Mouse (Mus musculus): ENCODE data around the gene Tenm1. TPM values are rescaled to one million over a fixed set of nuclear protein-coding genes. Genes with fewer than 3 reads are reported as not detected.

The Tenm1 gene
- polyA plus RNA-seq, 1 experiment from 2014 or later: 18.5 TPM

- Histone ChIP-seq H3K4me1 (no peaks in the 10 kb centered on the region), H3K27ac (replicated peaks) (no peak overlapping the region), H3K27me3 (no peaks in the 10 kb centered on the region), H3K4me3 (no peak overlapping the region), H3K9ac (replicated peaks) (no peak overlapping the region), H3K9me3 (no peaks in the 10 kb centered on the region), H3K36me3 (no peaks in the 10 kb centered on the region), H3K4me2 (replicated peaks) (no peak overlapping the region)
- 51% methylated on average over 3 of the region's 3 CpGs for WGBS
- peak; percentile 72; the same call in 1 of the 2 replicates for ATAC-seq (replicated peaks)
Measured at GRCm38 (mm10) chrX:42718078-42718785, 710.7 kb downstream of the Tenm1 start.

DNA sequence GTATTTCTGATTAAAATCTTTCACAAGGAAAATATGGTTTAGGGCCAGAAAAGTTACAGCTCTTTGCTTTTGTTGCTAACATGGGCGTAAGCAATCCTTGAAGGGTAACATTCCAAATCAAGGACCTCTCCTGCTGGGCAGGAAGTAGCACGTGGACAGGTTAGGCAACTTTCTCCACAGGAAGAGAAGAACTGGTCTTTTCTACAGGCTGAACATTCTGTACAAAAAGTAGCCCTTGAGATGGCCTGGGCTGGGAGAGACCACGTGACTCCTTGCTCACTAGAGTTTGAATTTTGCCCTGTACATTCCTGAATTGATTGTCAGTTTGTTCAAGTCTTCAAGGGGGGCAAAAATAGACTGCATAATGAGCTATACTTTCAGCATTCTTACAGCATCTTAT, 728.6 kb downstream of the Tenm1 start:
- WGBS: 64% methylated on average over 3 of the region's 3 CpGs
- ATAC-seq (replicated peaks): no peak
- no peak overlapping the region for H3K4me2 ChIP-seq (replicated peaks)

DNA sequence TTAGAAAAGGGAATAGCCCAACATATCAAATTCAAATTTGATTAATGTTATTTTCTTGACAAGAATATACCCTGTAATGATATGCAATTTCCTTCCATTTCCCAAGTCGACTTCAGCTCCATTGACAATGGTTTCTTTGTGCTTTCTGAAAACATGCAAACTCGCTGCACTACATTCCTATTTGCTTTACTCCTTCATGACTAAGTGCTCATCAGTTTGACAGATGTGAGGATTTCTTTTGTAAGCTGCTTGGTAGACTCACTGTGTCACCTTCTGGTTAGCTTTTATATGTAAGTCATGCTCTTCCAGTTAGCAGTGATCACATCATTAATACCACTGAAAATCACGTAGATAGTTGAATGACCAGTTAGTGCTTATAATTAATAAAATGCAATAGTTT, 781.8 kb downstream of the Tenm1 start:
- no peak for ATAC-seq (replicated peaks)
- 44% methylated on average over 3 of the region's 3 CpGs for WGBS
- no peaks in the 10 kb centered on the region for H3K4me1 ChIP-seq
- H3K9me3 ChIP-seq: no peaks in the 10 kb centered on the region
- H3K4me3 ChIP-seq: no peak overlapping the region
- no peaks in the 10 kb centered on the region for H3K36me3 ChIP-seq
- no peak overlapping the region for H3K9ac ChIP-seq (replicated peaks)
- no peak overlapping the region for H3K27ac ChIP-seq (replicated peaks)
- H3K4me2 ChIP-seq (replicated peaks): no peak overlapping the region
- H3K27me3 ChIP-seq: no peaks in the 10 kb centered on the region

More for the DNA sequence above, 728.6 kb downstream of the Tenm1 start:
- H3K36me3 ChIP-seq: no peaks in the 10 kb centered on the region
- no peak overlapping the region for H3K4me3 ChIP-seq
- H3K9ac ChIP-seq (replicated peaks): no peak overlapping the region
- no peak overlapping the region for H3K27ac ChIP-seq (replicated peaks)
- H3K9me3 ChIP-seq: no peaks in the 10 kb centered on the region
- no peaks in the 10 kb centered on the region for H3K27me3 ChIP-seq
- H3K4me1 ChIP-seq: no peaks in the 10 kb centered on the region

GRCm38 (mm10) chrX:42580521-42580920, 848.4 kb downstream of the Tenm1 start:
- Histone ChIP-seq H3K27me3 (no peaks in the 10 kb centered on the region), H3K9me3 (no peaks in the 10 kb centered on the region), H3K27ac (replicated peaks) (no peak overlapping the region), H3K36me3 (no peaks in the 10 kb centered on the region), H3K4me2 (replicated peaks) (no peak overlapping the region), H3K9ac (replicated peaks) (no peak overlapping the region), H3K4me3 (no peak overlapping the region), H3K4me1 (no peaks in the 10 kb centered on the region)
- no peak for ATAC-seq (replicated peaks)
- WGBS: 51% methylated on average over 2 of the region's 2 CpGs

GRCm38 (mm10) chrX:42558683-42559082, 870.2 kb downstream of the Tenm1 start:
- Histone ChIP-seq H3K9me3 (no peaks in the 10 kb centered on the region), H3K36me3 (no peaks in the 10 kb centered on the region), H3K27ac (replicated peaks) (no peak overlapping the region), H3K4me2 (replicated peaks) (no peak overlapping the region), H3K9ac (replicated peaks) (no peak overlapping the region), H3K4me1 (no peaks in the 10 kb centered on the region), H3K4me3 (no peak overlapping the region), H3K27me3 (no peaks in the 10 kb centered on the region)
- 76% methylated on average over 4 of the region's 4 CpGs for WGBS
- no peak for ATAC-seq (replicated peaks)

- WGBS: 22% methylated on average over 7 of the region's 7 CpGs
- Histone ChIP-seq H3K9ac (replicated peaks) (no peak overlapping the region), H3K27ac (replicated peaks) (no peak overlapping the region), H3K4me2 (replicated peaks) (no peak overlapping the region), H3K36me3 (no peaks in the 10 kb centered on the region), H3K4me3 (no peak overlapping the region), H3K4me1 (no peaks in the 10 kb centered on the region), H3K9me3 (no peaks in the 10 kb centered on the region), H3K27me3 (no peaks in the 10 kb centered on the region)
- ATAC-seq (replicated peaks): 0 out of 2 replicates have a peak, but pooled peaks have one; percentile 46
Measured at GRCm38 (mm10) chrX:42557284-42557683, 871.6 kb downstream of the Tenm1 start.

- 64% methylated on average over 4 of the region's 4 CpGs for WGBS
- ATAC-seq (replicated peaks): no peak
- H3K27ac ChIP-seq (replicated peaks): no peak overlapping the region
Measured at GRCm38 (mm10) chrX:42548513-42548912, 880.4 kb downstream of the Tenm1 start.

DNA sequence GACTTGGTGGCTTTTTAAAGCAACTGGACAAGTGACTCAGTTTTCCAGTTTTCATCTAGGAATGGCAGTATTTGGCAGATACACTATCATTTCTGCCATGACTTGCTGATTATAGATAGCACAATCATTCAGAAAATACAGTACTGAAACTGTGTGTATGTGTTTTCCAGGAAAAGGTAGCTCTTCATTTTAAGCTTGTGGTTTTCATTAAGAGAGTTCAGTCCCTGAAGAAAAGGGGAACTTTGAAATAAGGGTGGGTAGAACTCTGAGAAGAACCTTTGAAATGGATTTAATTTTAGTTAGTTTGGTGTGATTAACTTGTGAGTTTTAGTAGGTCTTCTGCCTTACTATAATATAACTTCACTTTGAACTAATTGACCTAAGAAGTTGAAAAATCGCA, 883.9 kb downstream of the Tenm1 start:
- Histone ChIP-seq H3K4me3 (no peak overlapping the region), H3K27me3 (no peaks in the 10 kb centered on the region), H3K4me2 (replicated peaks) (no peak overlapping the region), H3K9me3 (no peaks in the 10 kb centered on the region), H3K4me1 (peaks cover 4% of the 10 kb centered on the region), H3K9ac (replicated peaks) (no peak overlapping the region), H3K36me3 (no peaks in the 10 kb centered on the region), H3K27ac (replicated peaks) (no peak overlapping the region)
- no peak for ATAC-seq (replicated peaks)
- 89% methylated on average over 1 of the region's 1 CpGs for WGBS

More at GRCm38 (mm10) chrX:42548513-42548912, 880.4 kb downstream of the Tenm1 start:
- Histone ChIP-seq H3K36me3 (no peaks in the 10 kb centered on the region), H3K9ac (replicated peaks) (no peak overlapping the region), H3K4me3 (no peak overlapping the region), H3K4me1 (no peaks in the 10 kb centered on the region), H3K4me2 (replicated peaks) (no peak overlapping the region), H3K9me3 (no peaks in the 10 kb centered on the region), H3K27me3 (no peaks in the 10 kb centered on the region)

GRCm38 (mm10) chrX:42540756-42541053, 888.2 kb downstream of the Tenm1 start:
- peak; percentile 71 for ATAC-seq (replicated peaks)
- Histone ChIP-seq H3K4me1 (peaks cover 8% of the 10 kb centered on the region), H3K4me3 (peak overlapping the region; percentile 14; the same call in 1 of the 2 replicates), H3K27me3 (no peaks in the 10 kb centered on the region), H3K9ac (replicated peaks) (no peak overlapping the region), H3K4me2 (replicated peaks) (peak overlapping the region; percentile 31), H3K27ac (replicated peaks) (peak overlapping the region; percentile 75), H3K9me3 (no peaks in the 10 kb centered on the region), H3K36me3 (no peaks in the 10 kb centered on the region)
- WGBS: 28% methylated on average over 5 of the region's 5 CpGs

DNA sequence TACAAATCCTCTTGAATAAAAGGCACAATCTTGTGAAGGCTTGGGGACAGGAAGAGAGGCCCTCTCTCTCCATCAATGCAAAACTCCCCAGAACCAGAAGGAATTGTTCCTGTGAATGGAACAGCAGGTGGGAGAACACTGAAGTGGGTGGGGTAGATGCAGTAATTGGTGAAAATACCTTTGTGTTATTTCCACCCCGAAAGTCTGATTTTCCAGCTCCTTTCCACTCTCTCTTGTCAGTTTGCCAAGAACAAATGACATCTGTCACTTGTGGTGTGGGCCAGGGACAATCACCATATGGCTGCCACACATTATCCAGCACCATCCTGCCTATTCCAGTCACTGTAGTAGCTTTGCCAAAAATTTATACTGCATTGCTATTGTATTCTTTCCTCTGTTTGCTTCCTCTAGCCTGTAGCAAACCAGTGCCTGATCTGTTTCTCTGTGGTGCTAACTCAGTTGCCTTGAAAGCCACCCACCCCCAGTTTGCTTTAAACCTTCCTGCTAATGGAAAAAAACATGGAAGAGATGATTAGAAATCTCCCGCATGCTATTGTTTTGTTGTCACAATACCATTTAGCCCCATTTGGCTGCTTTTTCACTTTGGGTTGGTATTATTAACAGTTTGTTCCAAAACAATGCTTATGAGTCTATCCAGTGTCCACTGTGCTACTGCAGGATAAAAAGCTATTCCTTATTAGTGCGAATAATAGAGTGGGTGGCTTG, 888.7 kb downstream of the Tenm1 start:
- Histone ChIP-seq H3K9me3 (no peaks in the 10 kb centered on the region), H3K4me2 (replicated peaks) (peak overlapping the region; percentile 31)
- 23% methylated on average over 3 of the region's 3 CpGs for WGBS

DNA sequence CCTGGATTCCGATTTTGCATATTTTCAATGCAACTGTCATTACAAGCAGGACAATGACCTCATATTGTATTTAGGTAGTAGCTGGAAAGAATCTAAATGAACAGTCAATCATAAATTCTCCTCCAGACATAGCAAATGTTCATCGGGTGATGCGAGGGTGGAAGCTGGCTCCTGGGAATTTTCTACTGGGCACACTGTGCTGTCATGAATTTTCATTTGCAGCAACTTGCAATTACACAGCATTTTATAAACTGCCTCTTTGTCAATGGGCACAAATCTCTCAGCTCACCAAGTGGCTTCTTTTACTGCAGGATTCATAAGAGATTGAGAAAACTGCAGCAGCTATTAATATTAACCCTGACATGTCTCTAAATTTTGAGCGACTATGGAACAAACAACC, 898.2 kb downstream of the Tenm1 start:
- Histone ChIP-seq H3K9ac (replicated peaks) (no peak overlapping the region), H3K27me3 (no peaks in the 10 kb centered on the region), H3K36me3 (no peaks in the 10 kb centered on the region), H3K4me3 (no peak overlapping the region), H3K9me3 (no peaks in the 10 kb centered on the region), H3K4me1 (peaks cover 5% of the 10 kb centered on the region; the same call in 1 of the 2 replicates), H3K27ac (replicated peaks) (no peak overlapping the region), H3K4me2 (replicated peaks) (no peak overlapping the region)
- ATAC-seq (replicated peaks): no peak
- 44% methylated on average over 4 of the region's 4 CpGs for WGBS

More for the DNA sequence above, 888.7 kb downstream of the Tenm1 start:
- H3K4me3 ChIP-seq: peak overlapping the region; percentile 14; the same call in 1 of the 2 replicates
- peaks cover 8% of the 10 kb centered on the region for H3K4me1 ChIP-seq
- peak; percentile 94 for ATAC-seq (replicated peaks)
- H3K36me3 ChIP-seq: no peaks in the 10 kb centered on the region
- no peak overlapping the region for H3K9ac ChIP-seq (replicated peaks)
- peak overlapping the region; percentile 75 for H3K27ac ChIP-seq (replicated peaks)
- H3K27me3 ChIP-seq: no peaks in the 10 kb centered on the region

DNA sequence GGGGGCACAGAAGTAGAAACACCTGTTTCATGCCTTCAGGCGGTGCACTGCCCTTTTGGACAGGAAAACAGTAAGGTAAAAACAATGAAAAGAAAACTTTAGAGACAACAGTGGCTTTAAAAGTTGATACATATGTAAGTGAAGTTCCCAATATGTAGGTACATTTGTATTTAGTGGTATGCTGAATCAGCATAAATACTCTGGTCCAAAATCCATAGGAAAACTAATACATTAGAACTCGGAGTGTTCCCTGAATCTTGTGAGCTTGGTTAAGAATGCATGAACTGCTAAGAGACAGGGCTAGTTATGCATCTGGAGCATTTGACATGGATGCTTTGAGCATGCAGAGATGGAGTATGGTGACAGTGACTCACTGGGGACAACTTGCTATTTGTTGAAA, 906.1 kb downstream of the Tenm1 start:
- Histone ChIP-seq H3K36me3 (no peaks in the 10 kb centered on the region), H3K9me3 (no peaks in the 10 kb centered on the region), H3K27ac (replicated peaks) (no peak overlapping the region), H3K9ac (replicated peaks) (no peak overlapping the region), H3K4me3 (no peak overlapping the region), H3K4me2 (replicated peaks) (no peak overlapping the region), H3K27me3 (no peaks in the 10 kb centered on the region), H3K4me1 (no peaks in the 10 kb centered on the region)
- 84% methylated on average over 2 of the region's 2 CpGs for WGBS
- no peak for ATAC-seq (replicated peaks)

Data from forebrain, embryonic 15.5 days (tissue).